Mouse (Mus musculus): ENCODE data around the gene Commd1. TPM values are rescaled to one million over a fixed set of nuclear protein-coding genes. Genes with fewer than 3 reads are reported as not detected.

Gene Commd1
- total and polyA plus RNA-seq, 3 experiments, result 102 to 113 TPM; not detected in 1

DNA sequence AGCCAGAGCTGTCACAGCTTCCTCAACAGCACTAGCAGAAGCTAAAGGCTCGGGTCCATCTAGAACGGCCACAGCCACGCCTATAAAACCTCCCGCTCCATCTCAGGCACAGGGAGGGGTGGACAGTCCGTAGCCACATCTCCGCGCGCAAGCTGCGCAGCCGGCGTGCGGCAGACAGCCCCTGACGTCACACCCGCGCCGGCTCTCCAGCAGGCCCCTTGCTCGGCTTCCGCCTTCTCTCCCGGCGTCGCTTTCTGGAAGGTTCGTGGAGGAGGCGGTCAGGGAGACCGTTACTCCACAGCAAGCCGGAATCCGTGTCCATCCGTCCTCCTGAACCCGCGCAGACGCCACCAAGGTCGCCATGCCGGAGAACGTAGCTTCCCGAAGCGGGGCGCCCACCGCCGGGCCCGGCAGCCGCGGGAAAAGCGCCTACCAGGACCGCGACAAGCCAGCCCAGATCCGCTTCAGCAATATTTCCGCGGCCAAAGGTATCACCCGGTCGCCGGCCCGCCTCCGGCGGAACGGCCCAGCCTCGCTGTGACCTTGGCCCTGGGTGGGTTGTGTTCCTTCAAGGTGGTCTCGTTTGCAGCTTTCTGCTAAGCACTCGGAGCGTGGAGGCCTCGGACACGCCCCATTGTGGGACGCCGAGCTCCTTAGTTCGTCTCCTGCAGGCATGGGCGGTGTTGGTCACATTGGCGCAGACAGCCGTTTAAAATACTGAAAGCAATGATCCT lies 8.4 kb upstream of the Commd1 start, which contains the start of gene Cct4 (continued):
- no peak for TF ChIP-seq MEF2A (IDR thresholded peaks at IDR 0.05; ENCODE audit: extremely low read depth, insufficient replicate concordance, low read depth, low read length, poor library complexity, severe bottlenecking)
- TF ChIP-seq GATA1 (IDR thresholded peaks at IDR 0.05; ENCODE audit: low read depth, low read length), result no peak
- peak; percentile 92 for TF ChIP-seq ZMIZ1 (IDR thresholded peaks at IDR 0.05; ENCODE audit: low read depth, low read length)
- TF ChIP-seq MAFK (IDR thresholded peaks at IDR 0.05; ENCODE audit: borderline replicate concordance, low read depth, low read length), result no peak
- TF ChIP-seq GABPA (IDR thresholded peaks at IDR 0.05; ENCODE audit: low read depth, low read length), result no peak
- TF ChIP-seq ZNF384 (IDR thresholded peaks at IDR 0.05; ENCODE audit: low read depth, low read length), result no peak
- TF ChIP-seq CTCF (IDR thresholded peaks at IDR 0.05 in 2 of 3, conservative IDR thresholded peaks at IDR 0.05 in 1 of 3; ENCODE audit: control insufficient read depth in 1 of 3, insufficient read depth in 1 of 3, low read depth in 2 of 3, low read length in 3 of 3, poor library complexity in 1 of 3, severe bottlenecking in 1 of 3), result no peak
- TF ChIP-seq RAD21 (IDR thresholded peaks at IDR 0.05; ENCODE audit: low read depth, low read length), result no peak
- peak; percentile 79 for TF ChIP-seq KAT2A (conservative IDR thresholded peaks at IDR 0.05; ENCODE audit: low read depth, low read length)
- TF ChIP-seq TBP (IDR thresholded peaks at IDR 0.05; ENCODE audit: low read depth, low read length), result peak; percentile 89
- peak; percentile 27; the same call in 1 of the 2 replicates for TF ChIP-seq ETS1 (IDR thresholded peaks at IDR 0.05; ENCODE audit: low read depth, low read length)
- peak; percentile 71 for TF ChIP-seq TCF12 (IDR thresholded peaks at IDR 0.05; ENCODE audit: low read depth, low read length)

DNA sequence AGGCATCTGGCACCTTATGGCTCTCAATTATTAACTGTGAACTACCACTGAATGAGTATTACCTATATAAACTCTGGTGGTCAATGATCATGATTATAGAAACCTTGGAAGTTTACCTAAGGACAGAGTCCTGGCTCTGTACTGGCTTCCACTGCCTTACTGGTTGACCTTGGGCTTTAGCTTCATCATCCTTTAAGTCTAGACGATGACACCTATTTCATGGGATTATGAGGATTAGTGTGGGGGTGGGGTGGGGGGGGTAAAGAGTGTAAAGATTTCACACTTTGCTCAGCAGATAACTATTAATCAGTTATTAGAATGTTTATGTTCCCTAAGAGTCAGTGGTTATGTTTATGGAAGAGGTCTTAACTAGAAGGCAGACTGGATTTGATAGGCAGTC lies 7.6 kb upstream of the Commd1 start:
- H3K79me2 ChIP-seq (ENCODE audit: control insufficient read depth, insufficient read depth, low read length, poor library complexity), result peaks cover 34% of the 10 kb centered on the region
- no peaks in the 10 kb centered on the region for H3K27me3 ChIP-seq (ENCODE audit: control insufficient read depth in 1 of 2, insufficient read depth in 2 of 2, low read length in 2 of 2)
- H3K4me1 ChIP-seq (ENCODE audit: control insufficient read depth in 1 of 2, insufficient read depth in 2 of 2, low read length in 2 of 2), result peaks cover 4 to 6% of the 10 kb centered on the region in 2 experiments; a peak in 2 of 4 replicates
- H3K27ac ChIP-seq (ENCODE audit: control insufficient read depth, low read depth, low read length), result peak overlapping the region; percentile 75
- TF ChIP-seq MYC (IDR thresholded peaks at IDR 0.05; ENCODE audit: low read depth, low read length), result no peak
- 0 out of 2 replicates have a peak, but pooled peaks have one; percentile 44 for TF ChIP-seq CHD1 (IDR thresholded peaks at IDR 0.05; ENCODE audit: low read depth, low read length)
- H3K36me3 ChIP-seq (ENCODE audit: control insufficient read depth in 1 of 2, insufficient read depth in 2 of 2, low read length in 2 of 2), result peaks cover 24 to 30% of the 10 kb centered on the region in 2 experiments
- H3K4me3 ChIP-seq (ENCODE audit: control insufficient read depth in 1 of 2, insufficient read depth in 1 of 2, low read depth in 2 of 2, low read length in 2 of 2), result peak overlapping the region; percentile 85 to 96
- peak overlapping the region; percentile 82 for H3K9ac ChIP-seq (ENCODE audit: control insufficient read depth, low read depth, low read length, poor library complexity, severe bottlenecking)
- no peak for DNase-seq (ENCODE audit: low read depth, low spot score)
- no peaks in the 10 kb centered on the region for H3K9me3 ChIP-seq (replicated peaks; ENCODE audit: insufficient read depth, low read length)

- H3K9ac ChIP-seq (ENCODE audit: control insufficient read depth, low read depth, low read length, poor library complexity, severe bottlenecking), result no peak overlapping the region
- peaks cover 4 to 5% of the 10 kb centered on the region in 2 experiments; a peak in 3 of 4 replicates for H3K4me1 ChIP-seq (ENCODE audit: control insufficient read depth in 1 of 2, insufficient read depth in 2 of 2, low read length in 2 of 2)
- peak; percentile 88 for DNase-seq (ENCODE audit: low read depth, low spot score)
- no peak overlapping the region for H3K27ac ChIP-seq (ENCODE audit: control insufficient read depth, low read depth, low read length)
- H3K9me3 ChIP-seq (replicated peaks; ENCODE audit: insufficient read depth, low read length), result no peaks in the 10 kb centered on the region
- peaks cover 22% of the 10 kb centered on the region for H3K79me2 ChIP-seq (ENCODE audit: control insufficient read depth, insufficient read depth, low read length, poor library complexity)
- no peak for TF ChIP-seq MEF2A (IDR thresholded peaks at IDR 0.05; ENCODE audit: extremely low read depth, insufficient replicate concordance, low read depth, low read length, poor library complexity, severe bottlenecking)
- TF ChIP-seq GATA1 (IDR thresholded peaks at IDR 0.05; ENCODE audit: low read depth, low read length), result 0 out of 2 replicates have a peak, but pooled peaks have one; percentile 31
- peak; percentile 90 for TF ChIP-seq SMC3 (IDR thresholded peaks at IDR 0.05; ENCODE audit: low read depth, low read length)
- peak; percentile 86 for TF ChIP-seq ZC3H11A (IDR thresholded peaks at IDR 0.05; ENCODE audit: low read depth, low read length)
- TF ChIP-seq RCOR1 (IDR thresholded peaks at IDR 0.05; ENCODE audit: low read depth, low read length), result no peak
- peak; percentile 100 for TF ChIP-seq RAD21 (IDR thresholded peaks at IDR 0.05; ENCODE audit: low read depth, low read length)
- no peak for TF ChIP-seq ZNF384 (IDR thresholded peaks at IDR 0.05; ENCODE audit: low read depth, low read length)
- TF ChIP-seq ELF1 (IDR thresholded peaks at IDR 0.05; ENCODE audit: low read depth, low read length), result no peak
- peak; percentile 76 to 97 (median 79) for TF ChIP-seq CTCF (IDR thresholded peaks at IDR 0.05 in 2 of 3, conservative IDR thresholded peaks at IDR 0.05 in 1 of 3; ENCODE audit: control insufficient read depth in 1 of 3, insufficient read depth in 1 of 3, low read depth in 2 of 3, low read length in 3 of 3, poor library complexity in 1 of 3, severe bottlenecking in 1 of 3)
- TF ChIP-seq SIN3A (IDR thresholded peaks at IDR 0.05; ENCODE audit: low read length), result peak; percentile 55; the same call in 1 of the 2 replicates
- H3K36me3 ChIP-seq (ENCODE audit: control insufficient read depth in 1 of 2, insufficient read depth in 2 of 2, low read length in 2 of 2), result peaks cover 2 to 14% of the 10 kb centered on the region in 2 experiments
- no peaks in the 10 kb centered on the region for H3K27me3 ChIP-seq (ENCODE audit: control insufficient read depth in 1 of 2, insufficient read depth in 2 of 2, low read length in 2 of 2)
- no peak overlapping the region for H3K4me3 ChIP-seq (ENCODE audit: control insufficient read depth in 1 of 2, insufficient read depth in 1 of 2, low read depth in 2 of 2, low read length in 2 of 2)
These were observed 5.2 kb upstream of the Commd1 start for GRCm38 (mm10) chr11:22987357-22987756.
